Mouse (Mus musculus) olfactory bulb, adult 2 months (tissue): ENCODE measurements around the gene Cmtm8.

Source experiments
- CTCF ChIP-seq: fragments of 200-500 bp; IDR thresholded peaks from 2 replicates; pipeline ENCODE4 v1.5.1; 2012; ENCODE audit warnings: low read depth, mild to moderate bottlenecking, low read length, moderate library complexity; ENCODE audit not compliant: insufficient read depth
- POLR2A ChIP-seq: fragments of 200-500 bp; IDR thresholded peaks from 2 replicates; pipeline ENCODE4 v1.6.1; 2012; ENCODE audit warnings: mild to moderate bottlenecking, low read depth, low read length, moderate library complexity; ENCODE audit not compliant: insufficient read depth

GRCm38 (mm10) chr9:114752863-114753484, 91.0 kb downstream of the Cmtm8 start:
- peak; percentile 97 for TF ChIP-seq CTCF
- TF ChIP-seq POLR2A, result 0 out of 2 replicates have a peak, but pooled peaks have one; percentile 23
